In genomic region chr17:6783006-6783661, GRCm38 (mm10) we compare ENCODE assay signal across 8 mouse cellular contexts. TPM values are rescaled to one million over a fixed set of nuclear protein-coding genes. Genes with fewer than 3 reads are reported as not detected.
DNase-seq lines count a peak whose midpoint lies in the region; ATAC-seq and TF ChIP-seq lines count a peak whose summit lies in the region.

No protein-coding gene starts in this region.

- WGBS in cerebellum, adult 2 months = under 1% methylated on average over 57 of the region's 58 CpGs
- WGBS in forebrain, postnatal 0 days = under 1% methylated on average over 51 of the region's 58 CpGs
- WGBS in hindbrain, embryonic 16.5 days = under 1% methylated on average over 58 of the region's 58 CpGs
- under 1% methylated on average over 55 of the region's 58 CpGs for WGBS in liver, embryonic 13.5 days (ENCODE audit: insufficient replicate concordance)
- under 1% methylated on average over 56 of the region's 58 CpGs for WGBS in neural tube, embryonic 12.5 days

- 0 out of 2 replicates have a peak, but pooled peaks cover 4% of the 10 kb centered on the region for H3K4me1 ChIP-seq in cerebellum, adult 2 months (ENCODE audit: control insufficient read depth, insufficient read depth, low read length)
- no peaks in the 10 kb centered on the region for H3K4me1 ChIP-seq in forebrain, postnatal 0 days (ENCODE audit: insufficient read depth)
- H3K4me1 ChIP-seq in hindbrain, embryonic 16.5 days (ENCODE audit: control insufficient read depth, insufficient read depth, low read depth, low read length) = peaks cover 16% of the 10 kb centered on the region
- peaks cover 44% of the 10 kb centered on the region for H3K4me1 ChIP-seq in liver, embryonic 13.5 days (replicated peaks)
- H3K4me1 ChIP-seq in neural tube, embryonic 12.5 days = peaks cover 28% of the 10 kb centered on the region

- H3K9me3 ChIP-seq in forebrain, postnatal 0 days (ENCODE audit: low read length) = no peaks in the 10 kb centered on the region
- H3K9me3 ChIP-seq in hindbrain, embryonic 16.5 days (ENCODE audit: control insufficient read depth, low read length) = no peaks in the 10 kb centered on the region
- no peaks in the 10 kb centered on the region for H3K9me3 ChIP-seq in liver, embryonic 13.5 days (replicated peaks)
- H3K9me3 ChIP-seq in neural tube, embryonic 12.5 days = no peaks in the 10 kb centered on the region

- TF ChIP-seq POLR2A in cerebellum, adult 2 months (IDR thresholded peaks at IDR 0.05; ENCODE audit: borderline replicate concordance, insufficient read depth, low read length) = no peak

- DNase-seq in cerebellum, adult 9-10 months = no peak
- DNase-seq in cerebellum, adult 2 months = peak; percentile 50 to 54
- peak; percentile 28 for DNase-seq in forebrain, postnatal 0 days
- DNase-seq in liver, embryonic 13.5 days = peak; percentile 47
- DNase-seq in thymus, adult 18-20 months = peak; percentile 48 to 58

- ATAC-seq in cerebellum, adult (ENCODE audit: insufficient number of reproducible peaks, low FRiP score, low TSS enrichment) = peak; percentile 47
- peak; percentile 56 for ATAC-seq in forebrain, postnatal 0 days
- ATAC-seq in hindbrain, embryonic 16.5 days = peak; percentile 64
- peak; percentile 53 for ATAC-seq in liver, embryonic 13.5 days (ENCODE audit: low read depth)
- peak; percentile 73 for ATAC-seq in neural tube, embryonic 12.5 days (ENCODE audit: low FRiP score, low read depth)

- no peak overlapping the region for H3K27ac ChIP-seq in cerebellum, adult 2 months (ENCODE audit: insufficient read depth, low read length)
- peak overlapping the region; percentile 69; the same call in 1 of the 2 replicates for H3K27ac ChIP-seq in forebrain, postnatal 0 days (ENCODE audit: low read depth, low read length)
- peak overlapping the region; percentile 57 for H3K27ac ChIP-seq in hindbrain, embryonic 16.5 days (ENCODE audit: low read depth, low read length)
- H3K27ac ChIP-seq in liver, embryonic 13.5 days = peak overlapping the region; percentile 92
- H3K27ac ChIP-seq in neural tube, embryonic 12.5 days = no peak overlapping the region

- no peaks in the 10 kb centered on the region for H3K27me3 ChIP-seq in cerebellum, adult 2 months (ENCODE audit: control insufficient read depth, insufficient read depth, low read length)
- no peaks in the 10 kb centered on the region for H3K27me3 ChIP-seq in forebrain, postnatal 0 days (ENCODE audit: insufficient read depth, low read length)
- H3K27me3 ChIP-seq in hindbrain, embryonic 16.5 days (replicated peaks; ENCODE audit: control insufficient read depth, insufficient read depth, low read length) = peaks cover 6% of the 10 kb centered on the region
- no peaks in the 10 kb centered on the region; the same call in 1 of the 2 replicates for H3K27me3 ChIP-seq in liver, embryonic 13.5 days
- peaks cover 5% of the 10 kb centered on the region for H3K27me3 ChIP-seq in neural tube, embryonic 12.5 days (replicated peaks)

- H3K4me2 ChIP-seq in forebrain, postnatal 0 days (ENCODE audit: low read depth) = peak overlapping the region; percentile 94
- H3K4me2 ChIP-seq in hindbrain, embryonic 16.5 days (ENCODE audit: low read length) = peak overlapping the region; percentile 96
- H3K4me2 ChIP-seq in liver, embryonic 13.5 days = peak overlapping the region; percentile 92
- H3K4me2 ChIP-seq in neural tube, embryonic 12.5 days (replicated peaks) = peak overlapping the region; percentile 94

- peak overlapping the region; percentile 74 for H3K4me3 ChIP-seq in cerebellum, adult 2 months (replicated peaks; ENCODE audit: insufficient read depth, low read depth, low read length)
- H3K4me3 ChIP-seq in forebrain, postnatal 0 days (ENCODE audit: low read depth, low read length) = peak overlapping the region; percentile 80
- H3K4me3 ChIP-seq in hindbrain, embryonic 16.5 days (ENCODE audit: low read length) = peak overlapping the region; percentile 69
- H3K4me3 ChIP-seq in liver, embryonic 13.5 days (replicated peaks) = peak overlapping the region; percentile 89
- H3K4me3 ChIP-seq in neural tube, embryonic 12.5 days = peak overlapping the region; percentile 63

- TF ChIP-seq CTCF in cerebellum, adult 2 months (IDR thresholded peaks at IDR 0.05; ENCODE audit: borderline replicate concordance, insufficient read depth, low read depth, low read length) = no peak
- TF ChIP-seq CTCF in forebrain, postnatal 0 days (IDR thresholded peaks at IDR 0.05; ENCODE audit: low read depth) = no peak

- H3K9ac ChIP-seq in forebrain, postnatal 0 days = peak overlapping the region; percentile 69
- peak overlapping the region; percentile 75 for H3K9ac ChIP-seq in hindbrain, embryonic 16.5 days (ENCODE audit: low read depth, low read length)
- peak overlapping the region; percentile 91 for H3K9ac ChIP-seq in liver, embryonic 13.5 days
- peak overlapping the region; percentile 78 for H3K9ac ChIP-seq in neural tube, embryonic 12.5 days

- H3K36me3 ChIP-seq in forebrain, postnatal 0 days (ENCODE audit: insufficient read depth) = no peaks in the 10 kb centered on the region
- no peaks in the 10 kb centered on the region for H3K36me3 ChIP-seq in hindbrain, embryonic 16.5 days (ENCODE audit: control insufficient read depth, insufficient read depth, low read length)
- no peaks in the 10 kb centered on the region for H3K36me3 ChIP-seq in liver, embryonic 13.5 days
- no peaks in the 10 kb centered on the region for H3K36me3 ChIP-seq in neural tube, embryonic 12.5 days

RNA-seq across cellular contexts. Expression of gene Ezr, which starts 0.6 kb away (rescaled TPM):
- 12.1 and 16.1 TPM in 2 replicates for polyA plus RNA-seq in cerebellum, adult 2 months (2012; rRNA removed)
- total RNA-seq in forebrain, postnatal 0 days (2014; rRNA removed) = 37.8 and 45.4 TPM in 2 replicates
- 51.6 and 60.2 TPM in 2 replicates for polyA plus RNA-seq in forebrain, postnatal 0 days (2015; fragmentation: Nextera tagmentation; extraction: Ambion mirVana)
- polyA plus RNA-seq in hindbrain, embryonic 16.5 days (2015; fragmentation: Nextera tagmentation; extraction: Ambion mirVana) = 69.9 and 73.3 TPM in 2 replicates
- 55.6 and 63.1 TPM in 2 replicates for polyA plus RNA-seq in liver, embryonic 13.5 days (2015; fragmentation: Nextera tagmentation; extraction: Ambion mirVana)
- polyA plus RNA-seq in neural tube, embryonic 12.5 days (2016; fragmentation: Nextera tagmentation; extraction: Ambion mirVana) = 67.1 and 87.8 TPM in 2 replicates

Comparison
In these comparisons a context has a peak if more than half of its experiments do, and no peak if none do; other contexts are left out.
1. H3K27ac ChIP-seq: peak in forebrain, postnatal 0 days (single experiment), hindbrain, embryonic 16.5 days (single experiment) and liver, embryonic 13.5 days (single experiment); none in cerebellum, adult 2 months (single experiment) and neural tube, embryonic 12.5 days (single experiment).
2. Peak in every context shown above with its lines, with median percentiles within 50 percentile points of each other: ATAC-seq, H3K4me3 ChIP-seq, H3K4me2 ChIP-seq and H3K9ac ChIP-seq.